Mouse (Mus musculus) midbrain, embryonic 11.5 days (tissue): Measurements from ENCODE around the gene Olfr1436. TPM values are rescaled to one million over a fixed set of nuclear protein-coding genes. Genes with fewer than 3 reads are reported as not detected.
"Not testable (repeated sequence)": the region's sequence is repeated elsewhere in the genome, so short reads cannot be mapped to it uniquely, and the experiment has no call there.

Experiments
- ATAC-seq: fragments of 200-750 bp; cut with Nextera tagmentation; 2 replicates; pipeline ENCODE4 v1.8.0; 2017; ENCODE audit warnings: moderate TSS enrichment, moderate library complexity; ENCODE audit not compliant: low FRiP score
- DNase-seq: peaks from one replicate; pipeline ENCODE4 v3.0.0; 2015; ENCODE audit warnings: low spot score; ENCODE audit errors: missing footprints
- H3K27ac ChIP-seq: fragments of 300-500 bp; sonication (generic); 2 replicates; pipeline ENCODE4 v1.5.1; 2014; ENCODE audit warnings: low read depth, low read length
- H3K27me3 ChIP-seq: fragments of 300-500 bp; sonication (generic); 2 replicates; pipeline ENCODE4 v1.6.1; 2014; ENCODE audit warnings: mild to moderate bottlenecking, low read length, moderate library complexity, mixed read lengths; ENCODE audit not compliant: control insufficient read depth, insufficient read depth
- H3K36me3 ChIP-seq: fragments of 300-500 bp; sonication (generic); 2 replicates; pipeline ENCODE4 v1.6.1; 2014; ENCODE audit warnings: mild to moderate bottlenecking, low read length, moderate library complexity, mixed read lengths; ENCODE audit not compliant: control insufficient read depth, insufficient read depth
- H3K4me1 ChIP-seq: fragments of 300-500 bp; sonication (generic); 2 replicates; pipeline ENCODE4 v1.6.1; 2014; ENCODE audit warnings: low read length; ENCODE audit not compliant: control insufficient read depth, insufficient read depth
- H3K4me2 ChIP-seq: fragments of 300-500 bp; sonication (generic); 2 replicates; pipeline ENCODE4 v1.6.1; 2014; ENCODE audit warnings: mild to moderate bottlenecking, moderate library complexity
- H3K4me3 ChIP-seq: fragments of 300-500 bp; sonication (generic); 2 replicates; pipeline ENCODE4 v1.5.1; 2014; ENCODE audit warnings: low read depth, low read length
- H3K9ac ChIP-seq: fragments of 300-500 bp; sonication (generic); 2 replicates; pipeline ENCODE4 v1.6.1; 2014; ENCODE audit warnings: low read length
- H3K9me3 ChIP-seq: fragments of 300-500 bp; sonication (generic); 2 replicates; pipeline ENCODE4 v1.6.1; 2016; ENCODE audit warnings: low read length; ENCODE audit not compliant: control insufficient read depth
- WGBS: fragments of 180-500 bp; shearing (Covaris S2); extraction: QIAGEN DNeasy Blood & Tissue Kit; methylation state at CpG from one replicate; pipeline ENCODE4 v1.1.7; 2014; 5-methylcytosine and 5-hydroxymethylcytosine counted together
- polyA plus RNA-seq: library from polyadenylated mRNA; unstranded; fragments of >200 nt; fragmentation: Nextera tagmentation; extraction: Ambion mirVana; gene quantifications from 2 replicates; pipeline ENCODE4 v1.2.1, GENCODE M21; 2014

Olfr1436 gene
- polyA plus RNA-seq = not detected in 2 replicates

GRCm38 (mm10) chr19:12299030-12299429, at the start of gene Olfr1436:
Olfr1436 (minus strand) TSS chr19:12299130.
- H3K9ac ChIP-seq, H3K27me3 ChIP-seq, ATAC-seq, H3K4me3 ChIP-seq, H3K9me3 ChIP-seq, H3K4me2 ChIP-seq, H3K27ac ChIP-seq, H3K36me3 ChIP-seq, H3K4me1 ChIP-seq, DNase-seq: not testable (repeated sequence)
- WGBS = 79% methylated on average over 1 of the region's 1 CpGs

- Histone ChIP-seq H3K36me3 (no peaks in the 10 kb centered on the region), H3K4me3 (no peak within 1 kb of the TSS), H3K27ac (no peak within 1 kb of the TSS), H3K27me3 (no peaks in the 10 kb centered on the region), H3K9ac (no peak within 1 kb of the TSS), H3K4me2 (no peak within 1 kb of the TSS), H3K9me3 (no peaks in the 10 kb centered on the region), H3K4me1 (no peaks in the 10 kb centered on the region)
- 88% methylated on average over 3 of the region's 3 CpGs for WGBS
- DNase-seq = no peak
- no peak for ATAC-seq
Observed at GRCm38 (mm10) chr19:12335810-12336209, 36.9 kb upstream of the Olfr1436 start, which contains the start of gene Olfr1438-ps1. Olfr1438-ps1 (minus strand) TSS chr19:12335910.

GRCm38 (mm10) chr19:12325001-12325400, 26.1 kb upstream of the Olfr1436 start, which contains the start of gene Olfr1437:
Olfr1437 (minus strand) TSS chr19:12325101.
- no peak within 1 kb of the TSS for H3K4me2 ChIP-seq
- ATAC-seq = no peak
- no peak for DNase-seq
- no peak within 1 kb of the TSS for H3K4me3 ChIP-seq
- WGBS = 86% methylated on average over 2 of the region's 2 CpGs
- H3K27ac ChIP-seq = no peak within 1 kb of the TSS
- H3K9me3 ChIP-seq = no peaks in the 10 kb centered on the region
- no peak within 1 kb of the TSS for H3K9ac ChIP-seq
- H3K27me3 ChIP-seq = no peaks in the 10 kb centered on the region
- H3K36me3 ChIP-seq = no peaks in the 10 kb centered on the region
- H3K4me1 ChIP-seq = no peaks in the 10 kb centered on the region

- Histone ChIP-seq H3K4me1 (no peaks in the 10 kb centered on the region), H3K9ac (no peak overlapping the region), H3K36me3 (no peaks in the 10 kb centered on the region), H3K9me3 (no peaks in the 10 kb centered on the region), H3K4me3 (no peak overlapping the region), H3K27ac (no peak overlapping the region), H3K4me2 (no peak overlapping the region), H3K27me3 (no peaks in the 10 kb centered on the region)
- ATAC-seq (no peak), DNase-seq (no peak)
Observed at GRCm38 (mm10) chr19:12292979-12293378, 6.0 kb downstream of the Olfr1436 start.

GRCm38 (mm10) chr19:12279554-12279953, 19.4 kb downstream of the Olfr1436 start, which contains the start of gene Olfr1434:
Olfr1434 (plus strand) TSS chr19:12279854.
- Histone ChIP-seq H3K36me3 (no peaks in the 10 kb centered on the region), H3K4me3 (no peak within 1 kb of the TSS), H3K9me3 (no peaks in the 10 kb centered on the region), H3K4me1 (no peaks in the 10 kb centered on the region), H3K27ac (no peak within 1 kb of the TSS), H3K27me3 (no peaks in the 10 kb centered on the region), H3K4me2 (no peak within 1 kb of the TSS), H3K9ac (no peak within 1 kb of the TSS)
- 72% methylated on average over 2 of the region's 2 CpGs for WGBS
- no peak for ATAC-seq
- no peak for DNase-seq

- H3K27me3 ChIP-seq = no peaks in the 10 kb centered on the region
- no peak within 1 kb of the TSS for H3K4me2 ChIP-seq
- H3K9me3 ChIP-seq = no peaks in the 10 kb centered on the region
- DNase-seq (no peak), ATAC-seq (no peak)
- no peak within 1 kb of the TSS for H3K9ac ChIP-seq
- no peak within 1 kb of the TSS for H3K27ac ChIP-seq
- no peaks in the 10 kb centered on the region for H3K36me3 ChIP-seq
- no peaks in the 10 kb centered on the region for H3K4me1 ChIP-seq
- no peak within 1 kb of the TSS for H3K4me3 ChIP-seq
- 64% methylated on average over 1 of the region's 1 CpGs for WGBS
Observed at GRCm38 (mm10) chr19:12260732-12261131, 38.2 kb downstream of the Olfr1436 start, which contains the start of gene Olfr235. Olfr235 (plus strand) TSS chr19:12261032.

Other genes with a start within 250 kb of the Olfr1436 start
- not detected in 2 replicates for gene Olfr1424, start 236.4 kb downstream of the Olfr1436 start, polyA plus RNA-seq
- not detected in 2 replicates for gene Olfr1425, start 221.4 kb downstream of the Olfr1436 start, polyA plus RNA-seq
- not detected in 2 replicates for gene Olfr1426, start 207.1 kb downstream of the Olfr1436 start, polyA plus RNA-seq
- gene Olfr1427, start 195.8 kb downstream of the Olfr1436 start, polyA plus RNA-seq = not detected in 2 replicates
- gene Olfr1428, start 183.2 kb downstream of the Olfr1436 start, polyA plus RNA-seq = not detected in 2 replicates
- gene Olfr76, start 175.9 kb downstream of the Olfr1436 start, polyA plus RNA-seq = not detected in 2 replicates
- not detected in 2 replicates for gene Olfr1555-ps1, start 129.0 kb downstream of the Olfr1436 start, polyA plus RNA-seq
- not detected in 2 replicates for gene Olfr1431, start 98.5 kb downstream of the Olfr1436 start, polyA plus RNA-seq
- not detected in 2 replicates for gene Olfr1432, start 66.5 kb downstream of the Olfr1436 start, polyA plus RNA-seq
- gene Olfr262, start 57.5 kb downstream of the Olfr1436 start, polyA plus RNA-seq = not detected in 2 replicates
- not detected in 2 replicates for gene Olfr235, start 38.1 kb downstream of the Olfr1436 start, polyA plus RNA-seq
- gene Olfr1434, start 19.3 kb downstream of the Olfr1436 start, polyA plus RNA-seq = not detected in 2 replicates
- not detected in 2 replicates for gene Olfr1437, start 26.0 kb upstream of the Olfr1436 start, polyA plus RNA-seq
- gene Olfr1438-ps1, start 36.8 kb upstream of the Olfr1436 start, polyA plus RNA-seq = not detected in 2 replicates
- not detected in 2 replicates for gene Olfr1440, start 88.1 kb upstream of the Olfr1436 start, polyA plus RNA-seq
- not detected in 2 replicates for gene Olfr1441, start 118.3 kb upstream of the Olfr1436 start, polyA plus RNA-seq
- not detected in 2 replicates for gene Pfpl, start 128.8 kb upstream of the Olfr1436 start, polyA plus RNA-seq
- 0.90 and 1.1 TPM in 2 replicates for gene Mpeg1, start 161.6 kb upstream of the Olfr1436 start, polyA plus RNA-seq
- 62.0 and 64.3 TPM in 2 replicates for gene Dtx4, start 202.3 kb upstream of the Olfr1436 start, polyA plus RNA-seq
- gene Fam111a, start 246.6 kb upstream of the Olfr1436 start, polyA plus RNA-seq = 27.4 and 31.1 TPM in 2 replicates